Mouse (Mus musculus) kidney, postnatal 14 days (tissue): ENCODE data around the gene Ascc1.
"Not testable (repeated sequence)": the region's sequence is repeated elsewhere in the genome, so short reads cannot be mapped to it uniquely, and the experiment has no call there.

Experiments
- DNase-seq: peaks from one replicate; pipeline ENCODE4 v3.0.0; 2022; ENCODE audit warnings: mixed read lengths

Ascc1 gene

DNA sequence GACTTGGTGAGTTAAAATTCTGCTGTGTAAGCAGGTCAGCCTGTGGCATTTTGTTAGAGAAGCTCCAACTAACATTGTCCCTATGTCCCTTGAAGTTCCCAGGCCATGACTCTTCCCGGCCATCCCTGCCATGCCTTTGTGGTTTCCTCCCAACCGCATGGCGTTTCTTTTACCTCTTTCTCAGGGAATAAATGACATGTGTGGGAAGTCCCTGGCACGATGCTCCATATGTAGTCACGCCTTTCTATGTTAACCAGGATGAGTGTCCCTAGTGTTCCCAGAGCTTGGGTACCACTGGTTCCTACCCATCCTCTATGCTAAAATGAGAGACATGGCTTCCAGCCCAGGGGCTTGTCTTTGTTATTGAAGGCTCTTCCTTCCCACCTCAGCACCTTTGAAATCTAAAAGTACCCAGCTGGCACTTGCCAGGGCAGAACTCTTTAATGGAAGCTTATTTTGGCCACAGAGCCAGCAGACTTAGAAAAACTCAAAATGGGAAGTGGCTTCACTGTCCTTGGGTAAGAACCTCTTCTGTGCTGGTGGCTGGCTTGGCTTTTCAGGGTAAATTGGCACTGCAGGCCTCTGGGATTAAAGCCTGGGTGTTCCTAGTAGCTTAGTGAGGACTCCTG is 24.8 kb upstream of the Ascc1 start:
- no peak for DNase-seq

GRCm38 (mm10) chr10:59978401-59978800 is 24.2 kb upstream of the Ascc1 start:
- DNase-seq, result no peak

- peak; percentile 94 for DNase-seq
Measured at GRCm38 (mm10) chr10:59978873-59979743, 23.5 kb upstream of the Ascc1 start.

- DNase-seq, result peak; percentile 48
Measured at GRCm38 (mm10) chr10:59980815-59981244, 21.8 kb upstream of the Ascc1 start.

GRCm38 (mm10) chr10:59981336-59981735 is 21.3 kb upstream of the Ascc1 start:
- no peak for DNase-seq

DNA sequence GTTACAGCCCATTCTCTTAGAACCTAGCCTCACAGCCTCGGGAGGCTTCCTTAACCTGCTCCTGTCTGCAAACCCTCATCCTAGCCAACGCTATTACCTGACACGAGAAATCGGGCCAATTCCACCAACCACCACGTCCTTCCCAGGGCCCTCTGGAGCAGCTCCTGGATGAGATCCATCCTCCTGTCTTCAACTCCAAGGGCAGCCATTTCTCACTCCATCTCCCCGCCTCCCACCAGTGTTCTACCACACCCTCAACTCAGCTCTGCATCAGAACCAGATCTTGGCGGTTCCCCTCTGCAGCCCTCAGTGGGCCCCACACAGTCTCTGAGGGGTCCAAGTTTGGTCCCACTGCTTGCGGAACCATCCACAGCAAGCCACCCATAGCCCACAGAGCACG is 20.8 kb upstream of the Ascc1 start:
- DNase-seq, result no peak

DNA sequence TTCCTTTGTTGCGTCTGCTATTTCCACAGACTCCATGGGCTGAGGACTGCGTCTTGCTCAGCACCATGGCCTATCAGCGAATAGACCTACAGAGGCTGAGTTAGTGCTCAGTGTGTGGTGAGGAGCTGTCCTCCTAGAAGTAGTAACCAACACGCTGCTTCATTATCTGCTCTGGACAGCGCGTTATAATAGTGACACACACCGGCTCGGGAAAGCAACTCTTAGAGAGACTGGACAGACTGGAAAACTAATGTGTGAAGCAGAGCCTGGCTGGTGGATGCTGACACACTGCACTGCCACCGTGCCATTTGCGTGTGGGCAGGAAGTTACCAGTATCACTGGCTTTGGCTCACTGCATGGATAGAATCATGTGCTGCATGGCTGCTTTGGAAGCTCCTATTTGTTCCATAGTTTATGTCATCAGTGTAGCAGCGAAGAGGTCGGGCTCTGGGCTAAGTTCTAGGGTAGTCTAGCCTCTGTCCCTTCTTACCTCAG is 20.2 kb upstream of the Ascc1 start:
- no peak for DNase-seq

DNA sequence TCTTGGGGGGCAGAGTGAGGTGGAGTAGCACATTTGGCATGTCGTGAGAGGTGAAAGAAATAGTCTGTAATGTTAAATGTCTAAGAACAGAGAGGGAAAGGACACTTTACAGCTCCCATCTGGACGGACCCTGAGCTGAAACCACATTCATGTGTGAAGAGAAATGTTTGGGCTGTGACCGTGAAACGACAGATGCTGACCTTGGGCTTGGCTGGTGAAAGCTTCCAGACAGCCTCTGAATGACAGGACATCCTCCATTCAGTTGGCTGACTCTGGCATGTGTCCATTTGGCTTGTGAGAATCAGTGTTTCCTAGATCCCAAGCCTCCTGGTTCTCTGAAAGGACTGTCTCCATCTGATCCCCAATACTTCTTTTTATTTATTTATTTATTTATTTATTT is 14.6 kb upstream of the Ascc1 start:
- DNase-seq, result no peak

GRCm38 (mm10) chr10:59990393-59990792 is 12.2 kb upstream of the Ascc1 start:
- no peak for DNase-seq

DNA sequence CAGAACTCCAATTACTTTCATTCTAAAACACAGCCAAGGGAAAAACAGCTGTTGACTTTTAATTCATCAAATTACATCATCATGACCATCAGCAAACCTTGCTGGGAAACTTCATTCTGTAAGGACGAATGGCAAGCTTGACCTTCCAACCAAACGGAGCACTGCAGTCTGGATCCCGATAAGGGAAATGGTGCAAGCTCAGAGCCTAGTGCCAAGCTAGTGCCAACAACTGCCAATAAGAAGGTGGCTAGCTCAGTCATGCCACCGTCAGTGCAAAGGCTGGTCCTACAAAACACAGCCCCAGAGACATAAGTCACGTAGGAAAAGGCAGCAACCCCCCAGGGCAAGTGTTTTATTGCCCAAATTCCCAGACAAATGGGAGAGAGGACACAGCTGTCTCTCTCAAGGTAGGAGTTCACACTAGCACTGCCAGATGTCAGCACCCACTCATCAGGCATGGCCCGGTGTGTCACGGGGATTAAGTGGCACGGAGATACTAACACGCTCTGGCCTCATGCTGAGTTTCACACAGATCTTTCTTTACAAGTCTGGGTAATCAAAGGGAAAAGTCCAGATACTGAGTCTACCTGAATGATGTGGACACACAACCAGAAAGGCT is 11.2 kb upstream of the Ascc1 start:
- no peak for DNase-seq

DNA sequence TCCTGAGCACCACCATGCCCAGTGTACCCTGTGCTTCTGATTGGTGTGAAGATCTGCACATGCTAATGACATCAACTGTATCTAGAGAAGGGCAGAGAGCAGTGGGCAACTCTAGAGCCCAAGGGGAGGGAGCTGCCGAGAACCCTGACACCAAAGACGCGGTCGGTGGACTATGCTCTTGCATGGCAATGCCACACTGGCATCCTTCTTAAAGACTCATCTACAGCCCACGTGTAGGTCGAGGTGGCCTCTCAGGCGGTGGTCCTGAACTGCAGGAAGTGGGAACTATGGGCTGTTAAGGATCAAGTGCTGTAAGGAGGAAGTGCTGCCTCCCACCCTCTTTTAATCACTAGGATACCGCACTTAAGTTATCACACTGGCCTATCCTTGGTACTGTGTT is 10.6 kb upstream of the Ascc1 start:
- DNase-seq, result no peak

- DNase-seq, result not testable (repeated sequence)
Measured at GRCm38 (mm10) chr10:59993813-59994212, 8.8 kb upstream of the Ascc1 start.

DNA sequence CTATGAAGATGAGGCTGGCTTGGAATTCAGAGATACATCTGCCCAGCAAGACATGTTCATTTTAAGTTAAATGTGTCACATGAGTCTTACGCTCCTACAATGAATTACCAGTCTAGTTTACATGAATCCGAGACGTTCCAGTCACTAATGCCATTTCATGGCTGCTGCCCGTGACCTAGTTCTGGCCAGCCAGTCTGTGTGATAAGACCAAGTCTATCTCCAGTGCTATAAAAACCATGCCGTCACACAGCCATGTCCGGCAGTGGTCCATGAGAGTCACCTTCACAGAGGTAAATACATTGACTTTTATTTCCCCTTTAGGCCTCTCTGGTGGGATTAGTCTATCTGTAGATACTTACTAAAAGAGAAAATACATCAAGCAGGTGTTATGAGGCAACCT is 6.7 kb upstream of the Ascc1 start:
- DNase-seq, result no peak

DNA sequence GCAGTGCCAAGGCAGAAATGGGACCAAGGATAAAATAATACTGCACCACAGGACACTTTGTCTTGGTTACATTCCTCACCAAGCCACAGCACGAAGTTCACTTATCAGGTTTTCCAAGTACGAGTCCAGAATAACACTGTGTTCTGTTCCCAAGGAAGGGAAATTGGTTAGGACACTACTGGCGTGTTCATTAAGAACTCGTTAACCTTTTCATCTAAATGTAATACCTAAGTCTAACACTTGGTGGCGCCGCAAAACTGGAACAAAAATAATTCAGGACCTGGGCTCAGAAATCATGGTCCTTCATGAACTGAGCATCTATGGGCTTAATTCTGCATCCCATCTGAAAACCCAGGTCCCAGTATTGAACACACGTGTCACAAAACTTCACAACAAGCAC is 5.0 kb upstream of the Ascc1 start:
- peak; percentile 78 for DNase-seq

GRCm38 (mm10) chr10:59999057-59999456 is 3.5 kb upstream of the Ascc1 start:
- no peak for DNase-seq

DNA sequence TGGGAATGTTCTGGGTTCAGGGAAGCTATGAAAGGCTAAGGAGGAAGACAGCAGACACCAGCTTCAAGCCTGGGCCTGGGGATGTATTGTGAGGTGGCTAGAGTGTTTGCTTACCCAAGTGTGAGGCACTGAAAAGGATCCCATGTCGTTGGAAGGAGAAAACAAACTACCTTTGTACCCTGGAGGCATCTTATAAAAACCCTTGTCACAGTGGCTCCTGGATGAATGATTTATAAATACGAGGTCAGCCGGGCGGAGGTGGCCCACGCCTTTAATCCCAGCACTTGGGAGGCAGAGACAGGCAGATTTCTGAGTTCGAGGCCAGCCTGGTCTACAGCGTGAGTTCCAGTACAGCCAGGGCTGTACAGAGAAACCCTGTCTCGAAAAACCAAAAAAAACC is 942 bp upstream of the Ascc1 start:
- DNase-seq, result not testable (repeated sequence)

DNA sequence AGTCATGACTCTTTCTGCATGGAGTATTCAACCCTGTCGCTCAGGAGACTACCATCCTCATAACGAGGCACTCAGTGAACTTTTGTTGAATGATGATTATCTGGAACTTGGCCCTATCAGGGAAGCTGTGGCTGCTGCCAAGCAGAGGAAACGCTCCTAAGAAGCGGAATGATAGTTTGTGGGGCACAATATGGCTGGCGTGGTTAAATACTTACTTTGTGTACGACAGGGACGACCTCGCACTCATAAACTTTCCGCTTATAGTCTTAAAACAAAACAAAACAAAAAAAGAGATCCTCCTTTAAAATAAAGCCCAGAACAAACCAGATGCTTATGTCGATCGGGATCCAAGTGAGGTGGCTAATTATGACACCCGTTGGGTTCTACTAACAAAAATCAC is 402 bp upstream of the Ascc1 start:
- DNase-seq, result no peak

DNA sequence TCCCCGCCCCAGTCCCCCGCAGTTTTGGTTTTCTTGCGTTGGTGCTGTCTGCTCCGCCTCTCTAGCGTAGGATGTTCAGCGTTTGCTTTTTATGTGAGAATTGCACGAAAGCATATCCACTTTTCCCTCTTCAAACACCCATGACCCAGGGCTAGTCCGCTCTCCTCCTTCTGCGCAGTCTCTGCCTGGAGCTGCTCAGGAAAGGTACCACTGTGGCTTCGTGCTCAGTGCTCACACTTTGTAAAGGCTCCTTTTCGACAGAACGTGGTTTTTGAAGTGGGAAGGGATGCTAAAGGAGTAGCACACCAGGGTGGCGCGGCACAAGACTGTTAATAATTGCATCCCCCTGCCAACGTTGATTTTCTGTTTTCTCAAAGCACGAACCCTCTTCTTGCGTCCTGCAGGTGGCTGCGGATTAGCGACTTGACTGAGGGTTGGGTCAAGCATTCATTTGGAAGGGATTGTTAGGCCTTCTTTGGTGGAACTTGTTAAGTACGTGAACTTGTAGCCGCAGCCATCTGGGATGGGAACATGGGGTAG is 678 bp downstream of the Ascc1 start:
- no peak for DNase-seq

GRCm38 (mm10) chr10:60003847-60004246 is 1.2 kb downstream of the Ascc1 start:
- DNase-seq, result no peak

DNA sequence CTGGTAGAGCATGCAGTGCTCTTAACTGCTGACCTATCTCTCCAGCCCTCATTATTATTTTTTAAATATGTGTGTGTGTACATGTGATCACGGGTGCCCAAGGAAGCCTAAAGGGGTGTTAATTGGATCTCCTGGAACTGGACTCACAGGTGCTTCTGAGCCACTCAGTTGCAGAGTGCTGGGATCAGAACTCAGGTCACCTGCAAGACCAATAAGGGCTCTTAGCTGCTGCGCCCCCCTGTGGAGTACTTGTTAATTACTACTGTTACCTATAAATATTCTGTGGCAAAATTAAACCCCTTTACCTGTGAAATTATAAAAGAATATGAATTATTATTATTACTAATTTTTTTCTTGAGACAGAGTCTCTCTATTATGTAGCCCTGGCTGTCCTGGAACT is 2.7 kb downstream of the Ascc1 start:
- DNase-seq, result no peak

GRCm38 (mm10) chr10:60009115-60009514 is 6.5 kb downstream of the Ascc1 start:
- DNase-seq, result no peak

DNA sequence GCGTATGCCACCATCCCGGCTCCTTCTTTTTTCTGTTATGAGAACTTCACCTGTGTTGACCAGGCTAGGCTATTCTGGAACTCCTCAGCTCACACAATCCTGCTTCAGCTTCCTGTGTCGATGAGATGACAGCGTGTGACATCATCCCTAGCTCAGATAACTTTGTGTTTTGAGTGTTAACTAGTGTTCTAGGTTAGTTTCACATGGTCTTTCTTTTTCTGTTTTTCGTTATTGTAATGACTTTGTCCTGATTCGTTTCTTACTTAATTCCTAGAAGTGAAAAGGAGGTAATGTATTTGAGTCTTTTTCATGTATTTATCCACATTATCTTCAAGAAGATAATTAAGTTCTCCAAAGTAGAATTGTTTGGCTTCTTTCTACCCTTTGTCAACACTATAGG is 13.6 kb downstream of the Ascc1 start:
- no peak for DNase-seq

DNA sequence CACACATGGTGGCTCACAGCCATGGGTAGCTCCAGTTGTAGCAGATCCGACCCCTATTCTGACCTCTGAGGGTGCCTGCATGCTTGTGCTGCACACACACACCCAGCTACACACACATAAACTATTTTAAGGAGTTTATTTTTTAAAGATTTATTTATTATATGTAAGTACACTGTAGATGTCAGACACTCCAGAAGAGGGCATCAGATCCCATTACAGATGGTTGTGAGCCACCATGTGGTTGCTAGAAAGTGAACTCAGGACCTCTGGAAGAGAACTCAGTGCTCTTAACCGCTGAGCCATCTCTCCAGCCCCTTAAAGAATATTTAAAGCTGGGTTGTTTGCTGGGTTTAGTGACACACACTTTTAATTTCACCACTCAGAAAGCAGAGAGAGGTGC is 16.7 kb downstream of the Ascc1 start:
- DNase-seq, result no peak

GRCm38 (mm10) chr10:60023751-60024150 is 21.1 kb downstream of the Ascc1 start:
- no peak for DNase-seq
